Mouse (Mus musculus): Measurements from ENCODE around the gene Srpk1. TPM values are rescaled to one million over a fixed set of nuclear protein-coding genes. Genes with fewer than 3 reads are reported as not detected.

The Srpk1 gene
- total and polyA plus RNA-seq, 3 experiments, result 119 to 211 (median 125) TPM

- no peaks in the 10 kb centered on the region for H3K9me3 ChIP-seq (replicated peaks; ENCODE audit: insufficient read depth, low read length)
- peaks cover 4 to 64% of the 10 kb centered on the region in 2 experiments for H3K36me3 ChIP-seq (ENCODE audit: control insufficient read depth in 1 of 2, insufficient read depth in 2 of 2, low read length in 2 of 2)
- H3K79me2 ChIP-seq (ENCODE audit: control insufficient read depth, insufficient read depth, low read length, poor library complexity), result no peaks in the 10 kb centered on the region
- H3K4me1 ChIP-seq (ENCODE audit: control insufficient read depth in 1 of 2, insufficient read depth in 2 of 2, low read length in 2 of 2), result peaks cover 2 to 8% of the 10 kb centered on the region in 2 experiments; a peak in 2 of 4 replicates
- no peak overlapping the region for H3K27ac ChIP-seq (ENCODE audit: control insufficient read depth, low read depth, low read length)
- TF ChIP-seq USF1 (IDR thresholded peaks at IDR 0.05; ENCODE audit: low read depth, low read length) (peak; percentile 52; the same call in 1 of the 2 replicates), SIN3A (IDR thresholded peaks at IDR 0.05; ENCODE audit: low read length) (peak; percentile 37; the same call in 1 of the 2 replicates), NRF1 (IDR thresholded peaks at IDR 0.05; ENCODE audit: insufficient read depth, low read depth, low read length, poor library complexity, severe bottlenecking) (no peak), MXI1 (IDR thresholded peaks at IDR 0.05; ENCODE audit: low read depth, low read length) (peak; percentile 68; the same call in 1 of the 2 replicates)
- H3K27me3 ChIP-seq (ENCODE audit: control insufficient read depth in 1 of 2, insufficient read depth in 2 of 2, low read length in 2 of 2), result no peaks in the 10 kb centered on the region
- no peak for DNase-seq (ENCODE audit: low read depth, low spot score)
- no peak overlapping the region for H3K9ac ChIP-seq (ENCODE audit: control insufficient read depth, low read depth, low read length, poor library complexity, severe bottlenecking)
- no peak overlapping the region for H3K4me3 ChIP-seq (ENCODE audit: control insufficient read depth in 1 of 2, insufficient read depth in 1 of 2, low read depth in 2 of 2, low read length in 2 of 2)
These were observed 20.8 kb downstream of the Srpk1 start for GRCm38 (mm10) chr17:28601557-28602250.

GRCm38 (mm10) chr17:28600780-28601179, 21.7 kb downstream of the Srpk1 start:
- DNase-seq (ENCODE audit: low read depth, low spot score), result no peak
- Histone ChIP-seq H3K79me2 (ENCODE audit: control insufficient read depth, insufficient read depth, low read length, poor library complexity) (no peaks in the 10 kb centered on the region), H3K9me3 (replicated peaks; ENCODE audit: insufficient read depth, low read length) (no peaks in the 10 kb centered on the region), H3K4me3 (ENCODE audit: control insufficient read depth in 1 of 2, insufficient read depth in 1 of 2, low read depth in 2 of 2, low read length in 2 of 2) (no peak overlapping the region), H3K9ac (ENCODE audit: control insufficient read depth, low read depth, low read length, poor library complexity, severe bottlenecking) (no peak overlapping the region), H3K27me3 (ENCODE audit: control insufficient read depth in 1 of 2, insufficient read depth in 2 of 2, low read length in 2 of 2) (no peaks in the 10 kb centered on the region), H3K36me3 (ENCODE audit: control insufficient read depth in 1 of 2, insufficient read depth in 2 of 2, low read length in 2 of 2) (peaks cover 4 to 63% of the 10 kb centered on the region in 2 experiments), H3K4me1 (ENCODE audit: control insufficient read depth in 1 of 2, insufficient read depth in 2 of 2, low read length in 2 of 2) (peaks cover 2 to 9% of the 10 kb centered on the region in 2 experiments; a peak in 2 of 4 replicates), H3K27ac (ENCODE audit: control insufficient read depth, low read depth, low read length) (no peak overlapping the region)
- TF ChIP-seq MYB (IDR thresholded peaks at IDR 0.05; ENCODE audit: low read depth, low read length), result no peak
- TF ChIP-seq EP300 (IDR thresholded peaks at IDR 0.05; ENCODE audit: low read depth in 1 of 2, low read length in 2 of 2), result no peak
- TF ChIP-seq SIN3A (IDR thresholded peaks at IDR 0.05; ENCODE audit: low read length), result no peak

- no peaks in the 10 kb centered on the region for H3K27me3 ChIP-seq (ENCODE audit: control insufficient read depth in 1 of 2, insufficient read depth in 2 of 2, low read length in 2 of 2)
- peaks cover 30 to 34% of the 10 kb centered on the region in 2 experiments for H3K4me1 ChIP-seq (ENCODE audit: control insufficient read depth in 1 of 2, insufficient read depth in 2 of 2, low read length in 2 of 2)
- no peak overlapping the region for H3K4me3 ChIP-seq (ENCODE audit: control insufficient read depth in 1 of 2, insufficient read depth in 1 of 2, low read depth in 2 of 2, low read length in 2 of 2)
- H3K27ac ChIP-seq (ENCODE audit: control insufficient read depth, low read depth, low read length), result no peak overlapping the region
- H3K79me2 ChIP-seq (ENCODE audit: control insufficient read depth, insufficient read depth, low read length, poor library complexity), result no peaks in the 10 kb centered on the region
- DNase-seq (ENCODE audit: low read depth, low spot score), result peak; percentile 63
- no peak overlapping the region for H3K9ac ChIP-seq (ENCODE audit: control insufficient read depth, low read depth, low read length, poor library complexity, severe bottlenecking)
- H3K9me3 ChIP-seq (replicated peaks; ENCODE audit: insufficient read depth, low read length), result no peaks in the 10 kb centered on the region
- peaks cover 29 to 60% of the 10 kb centered on the region in 2 experiments for H3K36me3 ChIP-seq (ENCODE audit: control insufficient read depth in 1 of 2, insufficient read depth in 2 of 2, low read length in 2 of 2)
- TF ChIP-seq CHD1 (IDR thresholded peaks at IDR 0.05; ENCODE audit: low read depth, low read length) (no peak), E2F4 (IDR thresholded peaks at IDR 0.05; ENCODE audit: borderline replicate concordance, low read depth, low read length) (no peak), POLR2AphosphoS2 (IDR thresholded peaks at IDR 0.05; ENCODE audit: low read length) (no peak), RAD21 (IDR thresholded peaks at IDR 0.05; ENCODE audit: low read depth, low read length) (no peak), BHLHE40 (IDR thresholded peaks at IDR 0.05; ENCODE audit: borderline replicate concordance, low read depth, low read length) (no peak), USF1 (IDR thresholded peaks at IDR 0.05; ENCODE audit: low read depth, low read length) (no peak), ELF1 (IDR thresholded peaks at IDR 0.05; ENCODE audit: low read depth, low read length) (0 out of 2 replicates have a peak, but pooled peaks have one; percentile 26), USF2 (IDR thresholded peaks at IDR 0.05; ENCODE audit: borderline replicate concordance in 1 of 2, insufficient read depth in 1 of 2, low read depth in 1 of 2, low read length in 2 of 2) (no peak), MYC (IDR thresholded peaks at IDR 0.05; ENCODE audit: low read depth, low read length) (no peak), CHD2 (IDR thresholded peaks at IDR 0.05; ENCODE audit: low read length) (no peak), POLR2AphosphoS5 (IDR thresholded peaks at IDR 0.05; ENCODE audit: borderline replicate concordance, low read depth, low read length) (no peak), ZNF384 (IDR thresholded peaks at IDR 0.05; ENCODE audit: low read depth, low read length) (no peak), SMC3 (IDR thresholded peaks at IDR 0.05; ENCODE audit: low read depth, low read length) (no peak), ETS1 (IDR thresholded peaks at IDR 0.05; ENCODE audit: low read depth, low read length) (peak; percentile 37; the same call in 1 of the 2 replicates), CTCF (IDR thresholded peaks at IDR 0.05 in 2 of 3, conservative IDR thresholded peaks at IDR 0.05 in 1 of 3; ENCODE audit: control insufficient read depth in 1 of 3, insufficient read depth in 1 of 3, low read depth in 2 of 3, low read length in 3 of 3, poor library complexity in 1 of 3, severe bottlenecking in 1 of 3) (no peak), SIN3A (IDR thresholded peaks at IDR 0.05; ENCODE audit: low read length) (0 out of 2 replicates have a peak, but pooled peaks have one; percentile 15), ZC3H11A (IDR thresholded peaks at IDR 0.05; ENCODE audit: low read depth, low read length) (no peak), TCF12 (IDR thresholded peaks at IDR 0.05; ENCODE audit: low read depth, low read length) (peak; percentile 31; the same call in 1 of the 2 replicates), NRF1 (IDR thresholded peaks at IDR 0.05; ENCODE audit: insufficient read depth, low read depth, low read length, poor library complexity, severe bottlenecking) (no peak), TBP (IDR thresholded peaks at IDR 0.05; ENCODE audit: low read depth, low read length) (no peak), MYB (IDR thresholded peaks at IDR 0.05; ENCODE audit: low read depth, low read length) (no peak)
These were observed 28.5 kb downstream of the Srpk1 start for GRCm38 (mm10) chr17:28593965-28594364.

Data from MEL (cell line).